Mouse (Mus musculus): ENCODE measurements around the gene Gm49383.
A peak's percentile ranks its signal among the peaks of the same experiment; 100 is the strongest.
"Not testable (repeated sequence)": the region's sequence is repeated elsewhere in the genome, so short reads cannot be mapped to it uniquely, and the experiment has no call there.

Gm49383 gene

GRCm38 (mm10) chr12:69198985-69199384 is 2.1 kb upstream of the Gm49383 start:
- no peak for DNase-seq

GRCm38 (mm10) chr12:69198164-69198535 is 1.2 kb upstream of the Gm49383 start, which contains the start of gene Dnaaf2:
Gene Dnaaf2 (minus strand): TSS chr12:69198429.
- DNase-seq: peak; percentile 88 to 89

- peak; percentile 81 to 83 for DNase-seq
These were observed 667 bp upstream of the Gm49383 start for GRCm38 (mm10) chr12:69197378-69198163.

- DNase-seq: no peak
These were observed 4.3 kb downstream of the Gm49383 start for GRCm38 (mm10) chr12:69192637-69193036.

GRCm38 (mm10) chr12:69191396-69191795 is 5.5 kb downstream of the Gm49383 start:
- no peak for DNase-seq

GRCm38 (mm10) chr12:69190522-69190921 is 6.4 kb downstream of the Gm49383 start:
- peak; percentile 30 to 36 for DNase-seq

- DNase-seq: no peak
These were observed 6.8 kb downstream of the Gm49383 start for GRCm38 (mm10) chr12:69190074-69190473.

GRCm38 (mm10) chr12:69186811-69187471 is 10.0 kb downstream of the Gm49383 start:
- no peak for DNase-seq

- DNase-seq: no peak
These were observed 11.5 kb downstream of the Gm49383 start for GRCm38 (mm10) chr12:69185371-69185770.

GRCm38 (mm10) chr12:69184342-69185295 is 12.3 kb downstream of the Gm49383 start:
- DNase-seq: peak in 1 of 2 experiments; percentile 79

GRCm38 (mm10) chr12:69183583-69184308 is 13.2 kb downstream of the Gm49383 start, which contains the start of the genes Rpl36al and Mgat2:
Gene Rpl36al (minus strand): TSS chr12:69184083.
Gene Mgat2 (plus strand): TSS chr12:69184157.
- peak; percentile 100 for DNase-seq

- no peak for DNase-seq
These were observed 15.1 kb downstream of the Gm49383 start for GRCm38 (mm10) chr12:69181800-69182199.

- DNase-seq: no peak
These were observed 17.5 kb downstream of the Gm49383 start for GRCm38 (mm10) chr12:69179371-69179770.

GRCm38 (mm10) chr12:69177526-69177925 is 19.4 kb downstream of the Gm49383 start:
- DNase-seq: no peak

GRCm38 (mm10) chr12:69175975-69176374 is 20.9 kb downstream of the Gm49383 start:
- DNase-seq: no peak

- no peak for DNase-seq
These were observed 25.6 kb downstream of the Gm49383 start for GRCm38 (mm10) chr12:69171307-69171706.

GRCm38 (mm10) chr12:69168461-69169106 is 28.3 kb downstream of the Gm49383 start, which contains the start of gene Lrr1:
Gene Lrr1 (plus strand): TSS chr12:69168814.
- peak; percentile 89 to 93 for DNase-seq

GRCm38 (mm10) chr12:69167656-69168460 is 29.0 kb downstream of the Gm49383 start:
- DNase-seq: no peak

- DNase-seq: not testable (repeated sequence)
These were observed 29.9 kb downstream of the Gm49383 start for GRCm38 (mm10) chr12:69166861-69167581.

- DNase-seq: no peak
These were observed 32.0 kb downstream of the Gm49383 start for GRCm38 (mm10) chr12:69164904-69165303.
